11 mouse cellular contexts compared by ENCODE assay signal in genomic region chr8:10534619-10535286, GRCm38 (mm10).
A peak's percentile ranks its signal among the peaks of the same experiment; 100 is the strongest.
DNase-seq lines count a peak whose midpoint lies in the region; ATAC-seq and TF ChIP-seq lines count a peak whose summit lies in the region.
"Had no signal": no experiment of that assay in that cellular context is flagged by ENCODE, and none has a peak within 500 bp of the region (broad histone marks: within the 10 kb centered on the region; RNA-seq: fewer than 3 reads in every experiment).

No protein-coding gene starts in this region.

- no peaks in the 10 kb centered on the region for H3K4me1 ChIP-seq in kidney, postnatal 0 days (replicated peaks; ENCODE audit: insufficient read depth, low read length)
- H3K4me1 ChIP-seq in kidney, embryonic 14.5 days (ENCODE audit: control insufficient read depth, insufficient read depth, low read length): no peaks in the 10 kb centered on the region
- no peaks in the 10 kb centered on the region for H3K4me1 ChIP-seq in cerebellum, adult 2 months (ENCODE audit: control insufficient read depth, insufficient read depth, low read length)
- H3K4me1 ChIP-seq: limb, embryonic 12.5 days had no signal

- no peaks in the 10 kb centered on the region for H3K36me3 ChIP-seq in kidney, postnatal 0 days (ENCODE audit: insufficient read depth, low read length)
- H3K36me3 ChIP-seq in kidney, embryonic 14.5 days (ENCODE audit: control insufficient read depth, insufficient read depth, low read length): no peaks in the 10 kb centered on the region
- H3K36me3 ChIP-seq: limb, embryonic 12.5 days had no signal

- H3K27me3 ChIP-seq in kidney, postnatal 0 days (ENCODE audit: insufficient read depth, low read length): 0 out of 2 replicates have a peak, but pooled peaks cover 3% of the 10 kb centered on the region
- no peaks in the 10 kb centered on the region for H3K27me3 ChIP-seq in kidney, embryonic 14.5 days (ENCODE audit: control insufficient read depth, insufficient read depth, low read length)
- H3K27me3 ChIP-seq in cerebellum, adult 2 months (ENCODE audit: control insufficient read depth, insufficient read depth, low read length): no peaks in the 10 kb centered on the region
- H3K27me3 ChIP-seq: limb, embryonic 12.5 days had no signal

- H3K9ac ChIP-seq in kidney, postnatal 0 days (ENCODE audit: low read depth, low read length): no peak overlapping the region
- no peak overlapping the region for H3K9ac ChIP-seq in kidney, embryonic 14.5 days (ENCODE audit: low read depth, low read length)
- H3K9ac ChIP-seq: limb, embryonic 12.5 days had no signal

- WGBS in kidney, postnatal 0 days: 68% methylated on average over 16 of the region's 16 CpGs
- WGBS in kidney, embryonic 14.5 days: 73% methylated on average over 16 of the region's 16 CpGs
- 53% methylated on average over 16 of the region's 16 CpGs for WGBS in cerebellum, adult 2 months

- no peak for TF ChIP-seq POLR2A in cerebellum, adult 2 months (IDR thresholded peaks at IDR 0.05; ENCODE audit: borderline replicate concordance, insufficient read depth, low read length)

- peak; percentile 15 for DNase-seq in kidney, postnatal 0 days (ENCODE audit: low spot score)
- DNase-seq in R1 (ENCODE audit: low read depth, low spot score): peak; percentile 30
- peak; percentile 64 to 77 for DNase-seq in left cerebral cortex, adult 9 months (ENCODE audit: low spot score in 2 of 2)
- peak; percentile 76 to 81 for DNase-seq in right cerebral cortex, adult 2 months (ENCODE audit: low spot score in 2 of 2)
- no peak for DNase-seq in adrenal gland, postnatal 4 days (ENCODE audit: low spot score in 2 of 2)
- DNase-seq in adrenal gland, postnatal 36 days: no peak
- no peak for DNase-seq in cerebellum, adult 2 months
- DNase-seq: thymus, postnatal 25 days had no signal

- no peak overlapping the region for H3K27ac ChIP-seq in kidney, postnatal 0 days
- H3K27ac ChIP-seq in kidney, embryonic 14.5 days (ENCODE audit: low read depth, low read length): no peak overlapping the region
- no peak overlapping the region for H3K27ac ChIP-seq in cerebellum, adult 2 months (ENCODE audit: insufficient read depth, low read length)
- H3K27ac ChIP-seq: heart, adult 2 months; limb, embryonic 12.5 days had no signal

- H3K4me3 ChIP-seq in kidney, postnatal 0 days (replicated peaks; ENCODE audit: low read depth, low read length): no peak overlapping the region
- H3K4me3 ChIP-seq in kidney, embryonic 14.5 days (ENCODE audit: low read length): no peak overlapping the region
- H3K4me3 ChIP-seq in cerebellum, adult 2 months (replicated peaks; ENCODE audit: insufficient read depth, low read depth, low read length): no peak overlapping the region
- H3K4me3 ChIP-seq: heart, adult 2 months; limb, embryonic 12.5 days had no signal

- H3K9me3 ChIP-seq in kidney, postnatal 0 days (replicated peaks; ENCODE audit: low read length): no peaks in the 10 kb centered on the region
- no peaks in the 10 kb centered on the region for H3K9me3 ChIP-seq in kidney, embryonic 14.5 days (ENCODE audit: control insufficient read depth, low read length)
- H3K9me3 ChIP-seq: limb, embryonic 12.5 days had no signal

- ATAC-seq in kidney, postnatal 0 days (replicated peaks; ENCODE audit: low FRiP score, low read depth): no peak
- ATAC-seq in kidney, embryonic 14.5 days (ENCODE audit: low FRiP score, low TSS enrichment): no peak

- H3K4me2 ChIP-seq in kidney, postnatal 0 days (ENCODE audit: low read length): no peak overlapping the region
- no peak overlapping the region for H3K4me2 ChIP-seq in kidney, embryonic 14.5 days (replicated peaks; ENCODE audit: low read depth, low read length)
- H3K4me2 ChIP-seq: limb, embryonic 12.5 days had no signal

- TF ChIP-seq CTCF in kidney, postnatal 0 days (IDR thresholded peaks at IDR 0.05; ENCODE audit: low read depth): no peak
- no peak for TF ChIP-seq CTCF in cerebellum, adult 2 months (IDR thresholded peaks at IDR 0.05; ENCODE audit: borderline replicate concordance, insufficient read depth, low read depth, low read length)

Comparison
In these comparisons a context has a peak if more than half of its experiments do, and no peak if none do; other contexts are left out.
1. DNase-seq: peak in kidney, postnatal 0 days (single experiment), R1 (single experiment), left cerebral cortex, adult 9 months (2 of 2) and right cerebral cortex, adult 2 months (2 of 2); none in adrenal gland, postnatal 4 days (0 of 2), adrenal gland, postnatal 36 days (0 of 2) and cerebellum, adult 2 months (0 of 2).